Mouse (Mus musculus): ENCODE measurements at regions not wholly inside any gene's neighbourhood (a gene's known extent, or its start where the extent isn't known, plus 50 kb on each side); places are given as distances from the start of the nearest gene placed in this dataset.

GRCm38 (mm10) chr14:114869233-114869632, 222.8 kb upstream of the Gpc5 start:
- no peak for DNase-seq

GRCm38 (mm10) chr14:114875101-114875500, 216.9 kb upstream of the Gpc5 start:
- no peak for DNase-seq

- DNase-seq = no peak
These were observed 215.6 kb upstream of the Gpc5 start for GRCm38 (mm10) chr14:114876427-114876826.

- no peak for DNase-seq
These were observed 214.5 kb upstream of the Gpc5 start for GRCm38 (mm10) chr14:114877477-114877876.

GRCm38 (mm10) chr14:114880291-114880690, 211.7 kb upstream of the Gpc5 start:
- DNase-seq = no peak

- DNase-seq = no peak
These were observed 187.9 kb upstream of the Gpc5 start for GRCm38 (mm10) chr14:114904109-114904508.

- no peak for DNase-seq
These were observed 179.7 kb upstream of the Gpc5 start for GRCm38 (mm10) chr14:114912271-114912670.

GRCm38 (mm10) chr14:114913238-114913637, 178.8 kb upstream of the Gpc5 start:
- DNase-seq = no peak

- no peak for DNase-seq
These were observed 146.3 kb upstream of the Gpc5 start for GRCm38 (mm10) chr14:114945744-114946143.

- no peak for DNase-seq
These were observed 145.7 kb upstream of the Gpc5 start for GRCm38 (mm10) chr14:114946321-114946720.

- DNase-seq = no peak
These were observed 143.5 kb upstream of the Gpc5 start for GRCm38 (mm10) chr14:114948341-114949155.

- DNase-seq = no peak
These were observed 142.9 kb upstream of the Gpc5 start for GRCm38 (mm10) chr14:114949156-114949496.

- DNase-seq = no peak
These were observed 139.7 kb upstream of the Gpc5 start for GRCm38 (mm10) chr14:114952280-114952679.

- no peak for DNase-seq
These were observed 138.8 kb upstream of the Gpc5 start for GRCm38 (mm10) chr14:114953070-114953665.

GRCm38 (mm10) chr14:114954287-114954686, 137.7 kb upstream of the Gpc5 start:
- DNase-seq = no peak

- no peak for DNase-seq
These were observed 136.4 kb upstream of the Gpc5 start for GRCm38 (mm10) chr14:114955572-114955971.

- no peak for DNase-seq
These were observed 131.7 kb upstream of the Gpc5 start for GRCm38 (mm10) chr14:114960273-114960672.

- DNase-seq = no peak
These were observed 126.1 kb upstream of the Gpc5 start for GRCm38 (mm10) chr14:114965941-114966340.

- no peak for DNase-seq
These were observed 123.0 kb upstream of the Gpc5 start for GRCm38 (mm10) chr14:114969020-114969419.

- DNase-seq = no peak
These were observed 110.9 kb upstream of the Gpc5 start for GRCm38 (mm10) chr14:114981120-114981519.

- DNase-seq = no peak
These were observed 88.8 kb upstream of the Gpc5 start for GRCm38 (mm10) chr14:115003223-115003622.

- DNase-seq = no peak
These were observed 87.1 kb upstream of the Gpc5 start for GRCm38 (mm10) chr14:115004733-115005405.

- DNase-seq = no peak
These were observed 81.1 kb upstream of the Gpc5 start for GRCm38 (mm10) chr14:115010877-115011276.

- no peak for DNase-seq
These were observed 76.7 kb upstream of the Gpc5 start for GRCm38 (mm10) chr14:115015299-115015698.

Measured in cerebellum, adult 8-10 months (tissue).